Mouse (Mus musculus): Measurements from ENCODE around the gene Ctnna2.

The Ctnna2 gene

DNA sequence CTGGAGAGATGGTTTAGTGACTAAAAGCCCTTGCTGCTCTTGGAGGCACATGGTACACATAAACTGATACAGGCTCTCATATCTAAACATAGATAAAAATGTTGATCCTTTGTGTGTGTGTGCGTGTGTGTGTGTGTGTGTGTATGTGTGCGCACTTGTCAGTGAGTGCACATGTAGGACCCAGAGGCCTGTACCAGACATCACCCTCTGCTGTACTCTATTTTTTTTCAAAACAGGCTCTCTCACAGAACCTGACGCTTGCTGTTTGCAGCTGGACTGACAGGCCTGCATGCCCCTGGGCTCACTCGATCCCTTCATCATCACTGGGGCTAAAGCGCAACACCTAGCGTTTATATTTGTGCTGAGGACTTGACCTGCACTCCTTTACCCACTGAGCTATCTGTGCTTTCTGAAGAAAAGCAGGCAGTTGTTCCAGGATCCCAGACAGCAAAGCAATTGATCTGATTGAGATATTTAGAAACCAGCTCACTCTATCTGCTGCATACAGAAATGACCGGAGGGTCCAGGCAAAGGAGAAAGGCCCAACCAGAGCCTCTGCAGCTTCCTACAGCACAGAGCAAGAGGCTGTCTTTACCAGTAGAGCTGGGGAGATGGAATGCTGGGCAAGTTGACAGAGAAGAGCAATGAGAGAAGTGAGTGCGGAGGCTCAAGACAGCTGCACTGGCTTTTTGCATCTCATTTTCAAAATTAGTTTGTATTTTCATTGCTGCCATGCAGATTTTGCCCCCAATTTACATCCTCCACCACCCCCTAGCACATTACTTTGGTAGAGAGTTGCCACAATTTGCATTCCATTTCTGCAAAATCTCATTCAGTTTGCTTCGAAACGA, 870.2 kb downstream of the Ctnna2 start:
- no peak for DNase-seq

DNA sequence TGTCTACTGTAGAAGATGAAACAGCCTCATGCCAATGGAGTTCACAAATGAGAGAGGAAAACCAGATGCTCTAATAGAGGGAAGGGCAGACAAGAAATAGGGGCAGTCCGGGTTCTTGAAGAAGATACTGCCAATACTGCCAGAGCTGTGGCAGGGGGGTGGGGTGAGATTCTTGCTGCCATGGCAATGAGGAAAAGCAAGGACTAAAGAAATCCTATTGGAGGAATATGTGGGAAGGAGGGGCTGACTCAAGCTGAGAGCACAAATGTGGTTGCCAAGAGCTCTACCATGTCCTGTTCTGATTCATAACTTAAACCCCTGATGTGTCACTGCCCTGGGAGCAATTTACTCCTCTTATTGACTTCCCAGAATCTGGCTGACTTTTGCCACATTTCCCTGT, 878.5 kb downstream of the Ctnna2 start:
- DNase-seq: no peak

DNA sequence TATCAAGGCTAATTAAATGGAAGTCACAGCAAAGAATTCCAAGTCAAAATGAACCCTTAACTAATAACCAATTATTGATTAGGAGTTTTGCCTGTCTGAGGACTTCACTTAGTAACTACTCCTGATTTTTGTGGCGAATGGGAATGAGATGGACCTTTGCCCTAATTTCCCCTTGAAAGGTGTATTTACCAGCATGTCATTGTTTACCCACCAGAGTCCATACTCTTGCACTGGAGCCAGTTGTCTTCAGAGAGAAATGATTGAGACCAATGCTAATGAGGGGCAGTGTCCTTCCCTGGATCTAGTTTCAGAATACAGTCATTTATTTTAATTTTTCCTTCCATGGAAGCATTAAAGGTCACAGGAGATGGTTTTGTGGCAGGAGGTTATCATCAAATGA, 881.0 kb downstream of the Ctnna2 start:
- no peak for DNase-seq

DNA sequence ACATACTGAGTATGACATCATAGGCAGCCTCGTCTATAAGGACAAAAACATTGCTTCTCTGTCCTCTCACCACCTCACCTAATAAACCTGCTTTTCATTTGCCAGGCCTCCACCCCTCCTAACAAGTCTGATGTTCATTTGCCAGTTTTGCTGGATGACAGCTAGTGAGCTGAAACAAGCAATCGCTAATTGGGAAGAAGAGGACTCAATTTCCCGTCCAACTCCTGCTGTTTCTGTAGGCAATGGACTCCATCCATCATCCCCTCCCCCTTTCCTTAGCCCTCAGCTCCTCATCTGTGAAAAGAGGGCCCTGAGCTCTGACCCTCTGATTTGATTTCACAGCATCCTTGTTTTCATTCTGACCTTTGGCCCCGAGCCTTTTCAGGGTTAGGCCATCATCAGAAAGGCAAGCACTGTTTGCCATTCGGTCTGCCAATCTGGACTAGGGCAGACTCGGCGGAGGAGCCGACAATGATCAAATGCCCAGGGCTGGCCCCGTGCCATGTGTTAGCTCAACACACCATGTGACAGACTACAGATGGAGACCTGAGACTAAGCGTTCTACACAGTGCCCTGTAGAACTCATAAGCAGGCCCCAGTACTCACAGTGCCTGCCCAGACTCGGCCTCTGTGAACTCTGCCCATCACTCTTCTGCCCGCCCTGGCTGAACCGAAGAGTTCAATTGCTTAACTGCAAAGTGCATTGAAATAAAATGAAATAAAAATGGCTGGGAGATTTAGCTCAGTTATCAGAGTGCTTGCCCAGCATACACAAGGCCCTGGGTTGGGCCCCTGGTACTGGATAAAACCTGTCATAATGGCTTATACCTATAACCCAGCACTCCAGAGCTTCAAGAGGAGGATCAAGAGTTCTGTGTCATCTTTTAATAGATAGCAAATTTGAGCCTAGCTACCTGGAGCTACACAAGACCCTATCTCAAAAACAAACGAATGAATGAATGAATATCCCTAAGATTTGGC, 903.8 kb downstream of the Ctnna2 start:
- DNase-seq: peak; percentile 33 to 47

DNA sequence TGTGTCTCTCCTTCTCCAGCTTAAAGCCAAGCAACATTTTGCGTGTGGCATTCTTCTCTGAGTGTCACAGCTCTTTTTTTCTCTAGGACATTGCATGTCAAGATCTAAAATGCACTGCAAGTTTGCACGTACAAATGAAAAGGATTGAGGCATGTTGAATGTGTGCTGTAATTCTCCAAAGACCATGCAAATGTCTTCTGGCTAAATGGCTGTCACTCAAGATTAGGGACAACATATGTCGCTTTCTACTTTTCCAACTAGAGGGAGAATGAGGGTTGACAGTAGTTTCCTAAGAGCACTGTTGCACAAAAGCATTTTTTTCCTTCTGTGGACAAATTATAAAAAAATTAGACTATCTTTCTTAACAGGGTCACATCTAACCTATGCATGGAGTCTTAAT, 909.9 kb downstream of the Ctnna2 start:
- DNase-seq: no peak

DNA sequence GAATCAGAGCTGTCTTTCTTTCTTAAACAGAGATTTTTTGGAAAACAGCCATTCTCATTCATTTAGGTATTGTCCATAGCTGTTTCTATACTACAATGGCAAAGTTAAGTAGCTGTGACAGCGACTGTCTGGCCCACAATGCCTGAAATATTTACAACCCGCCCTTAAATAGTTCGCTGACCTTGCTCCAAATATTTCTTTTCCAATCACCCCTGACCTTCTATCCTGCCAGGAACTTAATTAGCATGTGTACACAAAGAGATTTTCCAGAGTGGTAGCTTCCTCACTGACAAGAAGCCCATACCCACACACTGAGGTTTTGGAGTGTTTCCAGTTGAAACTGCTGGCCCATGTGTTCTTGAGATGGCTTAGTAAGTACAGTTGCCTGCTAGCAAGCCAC, 928.8 kb downstream of the Ctnna2 start:
- DNase-seq: no peak

DNA sequence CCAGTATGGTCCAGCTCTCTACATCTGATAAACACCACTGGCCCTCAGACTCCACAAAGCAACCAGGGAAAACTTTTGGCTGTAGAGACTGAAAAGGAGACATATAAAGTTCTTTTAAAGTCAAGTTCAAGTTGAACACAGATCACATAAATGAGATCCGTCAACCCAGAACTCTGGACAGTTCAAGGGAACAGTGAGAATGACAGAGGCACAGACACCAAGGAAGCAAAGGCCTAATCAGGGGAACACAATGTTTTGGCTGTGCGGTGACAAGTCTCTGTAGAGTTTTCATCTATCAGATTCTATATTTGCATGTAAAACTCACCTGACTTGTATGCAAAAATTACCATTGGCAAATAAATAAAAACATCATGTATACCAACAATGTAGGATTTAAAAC, 929.3 kb downstream of the Ctnna2 start:
- DNase-seq: no peak

DNA sequence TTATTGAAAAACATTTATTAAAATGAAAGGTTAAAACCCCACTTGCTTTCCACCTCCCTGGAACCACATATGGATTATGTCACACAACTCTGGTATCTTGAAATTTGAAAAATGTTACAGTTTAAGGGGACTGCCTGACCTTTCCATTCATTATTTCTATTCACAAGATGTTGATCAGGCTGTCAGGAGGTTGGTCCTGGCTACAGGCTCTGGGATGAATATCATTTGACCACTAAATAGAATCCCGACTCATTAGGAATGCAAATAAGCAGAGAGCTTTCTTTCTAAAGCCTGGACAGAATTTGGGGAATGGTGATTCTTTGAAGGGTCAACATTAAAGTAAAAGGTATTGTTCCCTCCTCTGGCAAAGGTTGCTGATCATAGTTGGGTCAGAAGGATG, 931.9 kb downstream of the Ctnna2 start:
- no peak for DNase-seq

DNA sequence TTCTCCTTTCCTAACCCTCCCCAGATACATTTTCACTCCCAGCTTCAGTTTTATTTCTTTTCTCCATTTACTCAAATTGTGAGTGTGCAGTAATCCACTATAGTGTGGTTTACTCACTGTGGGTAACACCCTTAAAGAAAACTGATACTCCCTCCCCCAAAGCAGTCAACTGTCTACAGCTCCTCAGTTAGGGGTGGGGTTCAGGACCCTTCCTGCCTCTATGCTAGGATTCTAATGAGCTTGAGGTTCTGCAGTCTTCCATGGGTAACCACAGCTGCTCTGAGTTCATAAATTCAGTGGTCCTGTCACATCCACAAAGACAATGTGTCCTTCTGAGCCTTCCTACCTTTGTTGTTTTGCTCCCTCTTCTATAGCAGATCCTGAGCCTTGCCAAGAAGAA, 954.4 kb downstream of the Ctnna2 start:
- no peak for DNase-seq

DNA sequence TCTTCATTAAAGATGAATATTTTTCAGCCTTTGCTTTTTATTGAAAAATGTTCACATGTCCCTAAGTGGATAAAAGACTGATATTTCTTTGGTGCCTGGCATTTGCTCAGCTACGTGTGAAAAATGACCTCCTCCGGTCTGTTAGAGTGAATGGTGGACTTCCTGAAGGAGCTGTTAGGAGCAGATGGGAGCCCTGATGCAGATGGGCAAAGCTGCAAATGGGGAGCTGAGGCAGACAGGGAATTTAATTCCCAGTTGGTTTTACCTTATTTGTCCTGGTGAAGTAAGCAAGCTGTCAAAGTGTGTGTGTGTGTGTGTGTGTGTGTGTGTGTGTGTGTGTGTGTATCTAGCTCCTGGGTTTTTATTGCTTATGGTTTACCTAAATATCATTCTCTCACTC, 966.3 kb downstream of the Ctnna2 start:
- DNase-seq: no peak

DNA sequence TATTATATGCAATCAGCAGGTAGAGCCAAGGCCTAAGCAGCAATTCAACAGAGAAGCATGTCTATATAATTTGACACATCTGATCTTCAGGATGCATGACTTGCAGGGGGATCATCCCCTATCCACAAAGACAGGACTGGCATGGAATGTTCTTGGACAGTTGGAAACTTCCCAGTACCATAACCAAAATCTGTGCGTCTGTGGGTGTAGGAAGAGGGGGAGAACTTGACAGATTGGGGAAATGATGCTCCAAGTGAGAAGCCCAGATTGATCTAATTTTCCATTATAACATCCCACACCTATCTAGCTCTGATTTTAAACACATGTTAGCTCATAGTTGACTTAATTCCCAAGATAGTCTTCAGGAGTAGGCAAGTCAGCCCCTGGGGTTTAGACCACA, 968.5 kb downstream of the Ctnna2 start:
- no peak for DNase-seq

DNA sequence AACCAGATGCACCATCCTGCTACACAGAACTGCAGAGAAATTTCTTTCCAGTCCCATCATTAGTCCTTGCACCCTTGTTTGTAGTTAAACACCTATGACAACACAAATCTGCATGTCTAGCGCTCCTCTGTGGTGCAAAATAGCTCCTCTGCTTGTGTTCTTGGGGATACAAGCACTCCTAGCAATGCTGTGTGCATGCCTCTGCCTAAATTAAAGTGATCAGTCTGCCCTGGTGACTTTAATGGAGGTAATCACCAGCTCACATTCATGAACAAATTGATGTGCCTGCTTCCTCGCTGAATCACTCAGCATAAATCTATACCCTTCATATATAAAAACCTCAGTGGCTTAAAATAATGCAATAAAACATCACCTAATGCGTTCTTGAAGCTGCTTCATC, 987.4 kb downstream of the Ctnna2 start:
- no peak for DNase-seq

DNA sequence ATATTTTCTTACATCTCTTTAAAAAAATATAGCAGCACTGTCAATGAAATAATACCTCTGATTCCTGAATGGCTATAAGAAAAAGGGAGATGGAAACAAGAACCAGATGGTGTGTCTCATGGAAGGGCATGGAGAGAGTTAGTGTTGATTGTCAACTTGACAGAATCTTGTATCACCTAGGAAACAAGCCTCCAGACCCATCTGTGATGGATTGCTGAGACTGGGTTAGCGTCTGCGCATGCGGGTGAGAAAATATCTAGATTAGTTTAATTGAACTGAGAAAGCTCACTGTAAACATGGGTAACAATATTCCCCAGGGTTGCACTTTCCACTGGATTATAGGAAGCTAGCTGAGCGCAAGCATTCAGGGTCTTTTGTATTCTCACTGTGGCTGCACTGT, 994.7 kb downstream of the Ctnna2 start:
- no peak for DNase-seq

DNA sequence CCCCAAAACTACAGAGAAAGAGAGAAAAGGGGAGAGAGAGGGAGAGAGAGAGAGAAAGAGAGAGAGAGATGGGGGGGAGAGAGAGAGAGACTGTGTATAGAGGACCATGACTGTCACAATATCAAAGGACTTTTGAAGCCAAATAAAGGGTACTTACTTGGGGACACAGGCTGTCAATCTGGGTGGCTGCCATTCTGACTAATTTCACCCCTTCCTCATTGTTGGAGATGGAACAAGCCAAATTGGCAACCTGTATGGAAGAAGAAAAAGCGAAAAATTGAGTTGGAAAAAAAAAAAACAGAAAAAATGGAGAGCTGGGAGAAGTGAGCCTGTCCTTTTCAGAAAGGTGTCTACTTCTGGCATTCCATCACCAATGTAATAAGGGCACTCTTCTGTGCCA, 997.8 kb downstream of the Ctnna2 start:
- no peak for DNase-seq

DNA sequence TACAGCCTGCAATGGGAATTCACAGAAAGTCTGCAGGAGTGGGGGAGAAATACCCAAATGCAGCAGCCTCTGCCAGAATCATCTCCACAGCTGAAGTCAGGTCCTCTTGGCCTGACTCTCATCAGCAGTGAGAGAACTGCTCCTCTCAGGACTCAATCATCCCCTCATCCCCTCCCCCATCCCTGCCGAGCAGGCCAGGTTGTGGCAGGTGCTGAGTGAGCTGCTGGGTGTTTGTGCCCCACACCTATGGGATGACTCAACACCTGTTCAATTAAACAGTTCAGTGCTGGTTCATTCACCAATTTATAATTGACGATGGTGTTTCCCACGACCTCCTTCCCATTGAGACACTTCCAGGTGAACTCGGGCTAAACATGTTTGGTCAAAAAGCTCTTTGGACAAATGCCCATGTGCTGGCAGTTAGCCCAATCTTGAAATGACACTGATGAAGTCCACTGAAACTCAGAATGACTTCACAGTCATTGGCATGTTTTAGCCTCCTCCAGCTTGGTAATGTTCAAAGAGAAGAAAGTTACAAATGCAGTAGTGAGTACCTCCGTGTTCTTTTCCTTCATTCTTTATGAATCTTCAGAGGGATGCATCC, 1000.1 kb downstream of the Ctnna2 start:
- peak; percentile 4 to 6 for DNase-seq

DNA sequence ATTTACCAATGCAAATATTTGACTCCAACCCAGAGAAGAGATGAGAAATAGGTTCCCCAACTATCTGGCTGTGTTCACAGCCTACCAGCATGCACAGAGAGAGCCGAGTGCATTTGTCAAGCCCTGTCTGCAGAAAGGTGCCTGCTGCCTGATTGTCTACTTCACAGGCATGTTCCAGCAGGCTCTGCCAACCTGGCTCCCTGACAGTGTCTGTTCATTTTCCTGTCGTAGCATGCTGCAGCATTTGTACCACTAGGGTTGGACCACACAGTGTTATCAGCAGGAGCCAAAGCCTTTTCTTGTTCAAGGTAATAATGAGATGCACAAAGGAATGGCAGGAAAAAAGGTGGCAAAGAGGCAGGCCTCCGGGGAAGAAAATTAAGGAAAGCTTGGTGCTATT, 1001.7 kb downstream of the Ctnna2 start:
- DNase-seq: no peak

DNA sequence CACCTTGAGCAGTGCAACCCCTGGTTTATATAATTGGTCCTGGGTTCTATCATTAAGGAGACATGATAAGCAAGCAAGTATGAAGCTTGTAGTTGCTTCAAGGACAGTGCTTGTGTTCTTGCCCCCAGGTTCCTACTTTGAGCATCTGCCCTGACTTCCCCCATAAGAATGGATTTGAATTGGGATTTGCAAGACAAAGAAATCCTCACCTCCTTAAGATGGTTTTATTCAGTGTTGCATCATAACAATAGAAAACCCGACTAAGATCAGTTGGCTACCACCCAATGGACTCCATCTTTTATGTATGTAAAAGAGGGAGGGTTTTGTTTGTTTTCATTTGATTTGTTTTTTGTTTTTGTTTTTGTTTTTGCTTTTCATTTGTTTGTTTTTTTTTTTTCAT, 1005.2 kb downstream of the Ctnna2 start:
- no peak for DNase-seq

DNA sequence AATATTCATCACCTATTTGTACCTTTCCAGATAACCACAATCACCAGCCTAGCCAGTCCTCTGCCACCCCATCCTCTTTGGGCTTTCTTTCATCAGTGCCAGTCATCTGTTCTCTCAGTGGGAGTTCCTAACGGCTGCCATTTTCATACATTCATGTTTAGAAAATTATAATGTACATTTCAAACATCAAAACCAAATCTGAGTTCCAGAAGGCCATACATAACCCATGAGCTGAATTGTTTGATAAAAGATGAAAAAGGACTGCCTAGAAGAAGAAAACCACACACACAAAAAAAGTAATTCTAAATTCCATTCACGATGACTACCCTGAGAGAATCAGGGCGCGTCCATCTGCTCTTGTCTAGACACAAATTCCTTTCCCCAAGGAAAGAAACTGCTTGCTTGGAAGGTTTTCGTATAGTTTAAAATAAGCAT, 1014.5 kb downstream of the Ctnna2 start:
- DNase-seq: no peak

DNA sequence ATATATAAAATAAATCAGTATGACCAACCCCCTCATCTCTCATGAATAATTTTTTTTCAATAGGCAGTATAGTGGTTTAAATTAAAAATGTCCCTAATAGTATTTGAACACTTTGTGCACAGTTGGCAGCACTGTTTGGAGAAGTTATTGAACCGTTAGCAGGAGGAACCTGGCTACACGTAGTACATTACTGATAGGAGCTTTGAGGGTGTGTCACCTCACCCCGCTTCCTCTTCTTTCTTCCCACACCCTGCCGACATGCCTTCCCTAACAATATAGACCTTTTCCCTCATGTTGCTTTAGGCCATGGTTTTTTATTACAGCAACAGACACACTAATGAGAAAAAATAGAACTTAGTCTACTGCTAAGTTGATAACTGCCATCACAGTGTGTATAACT, 1071.4 kb downstream of the Ctnna2 start:
- DNase-seq: no peak

DNA sequence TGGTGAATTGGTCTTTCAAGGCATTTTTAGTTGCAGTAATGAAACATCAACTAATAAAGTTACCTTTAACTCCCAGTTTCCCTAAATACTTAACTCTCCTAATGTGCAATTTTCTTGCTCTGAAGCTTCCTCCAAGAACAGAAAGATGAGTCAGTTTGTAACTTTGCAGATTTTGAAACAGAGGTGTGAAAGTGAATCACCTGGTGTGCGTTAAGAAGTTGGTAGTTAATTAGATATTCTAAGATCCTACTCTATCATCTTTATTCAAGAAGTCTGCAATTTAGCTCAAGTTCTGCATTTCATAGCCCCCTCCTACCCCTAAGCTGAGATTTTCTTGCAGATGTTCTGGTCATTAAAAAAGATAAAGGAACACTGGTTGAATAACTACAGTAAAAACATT, 1082.3 kb downstream of the Ctnna2 start:
- no peak for DNase-seq

Measured in kidney, postnatal 4 days (tissue).